Mouse (Mus musculus) embryonic facial prominence, embryonic 11.5 days (tissue): ENCODE results near the gene Hoxb1. TPM values are rescaled to one million over a fixed set of nuclear protein-coding genes. Genes with fewer than 3 reads are reported as not detected.

Experiments used
- ATAC-seq: fragments of 200-750 bp; cut with Nextera tagmentation; replicated peaks from 2 replicates; pipeline ENCODE4 v1.8.0; 2017; ENCODE audit warnings: low read depth; ENCODE audit not compliant: insufficient number of reproducible peaks, low FRiP score, low TSS enrichment
- DNase-seq: peaks from one replicate; pipeline ENCODE4 v3.0.0-alpha.2; 2015; ENCODE audit warnings: low spot score
- H3K27ac ChIP-seq: fragments of 300-500 bp; sonication (generic); replicated peaks from 2 replicates; pipeline ENCODE4 v1.5.1; 2014; ENCODE audit warnings: mild to moderate bottlenecking, low read depth, low read length, control low read depth
- H3K27me3 ChIP-seq: fragments of 300-500 bp; sonication (generic); 2 replicates; pipeline ENCODE4 v1.6.1; 2014; ENCODE audit warnings: mild to moderate bottlenecking, low read length, moderate library complexity, mixed read lengths; ENCODE audit not compliant: control insufficient read depth, insufficient read depth
- H3K36me3 ChIP-seq: fragments of 300-500 bp; sonication (generic); replicated peaks from 2 replicates; pipeline ENCODE4 v1.6.1; 2014; ENCODE audit warnings: low read depth, mild to moderate bottlenecking, low read length, moderate library complexity, mixed read lengths; ENCODE audit not compliant: control insufficient read depth, insufficient read depth
- H3K4me1 ChIP-seq: fragments of 300-500 bp; sonication (generic); 2 replicates; pipeline ENCODE4 v1.6.1; 2014; ENCODE audit warnings: low read length, mixed read lengths; ENCODE audit not compliant: control insufficient read depth, insufficient read depth
- H3K4me2 ChIP-seq: fragments of 300-500 bp; sonication (generic); 2 replicates; pipeline ENCODE4 v1.6.1; 2014; ENCODE audit warnings: low read depth, mild to moderate bottlenecking, control low read depth, low read length, moderate library complexity
- H3K4me3 ChIP-seq: fragments of 300-500 bp; sonication (generic); 2 replicates; pipeline ENCODE4 v1.5.1; 2014; ENCODE audit warnings: low read depth, low read length, control low read depth
- H3K9ac ChIP-seq: fragments of 300-500 bp; sonication (generic); replicated peaks from 2 replicates; pipeline ENCODE4 v1.6.1; 2014; ENCODE audit warnings: mild to moderate bottlenecking, control low read depth, low read length
- H3K9me3 ChIP-seq: fragments of 300-500 bp; sonication (generic); replicated peaks from 2 replicates; pipeline ENCODE4 v1.6.1; 2016; ENCODE audit warnings: mild to moderate bottlenecking, low read length, inconsistent platforms, mixed read lengths; ENCODE audit not compliant: control insufficient read depth
- WGBS: fragments of 180-500 bp; shearing (Covaris S2); extraction: QIAGEN DNeasy Blood & Tissue Kit; methylation state at CpG from one replicate; pipeline ENCODE4 v1.1.7; 2014; 5-methylcytosine and 5-hydroxymethylcytosine counted together
- polyA plus RNA-seq: library from polyadenylated mRNA; unstranded; fragments of >200 nt; fragmentation: Nextera tagmentation; extraction: Ambion mirVana; gene quantifications from 2 replicates; pipeline ENCODE4 v1.2.1, GENCODE M21; 2014

Hoxb1 gene
- polyA plus RNA-seq, 1 experiment from 2014 or later = 0.97 TPM

- Histone ChIP-seq H3K9ac (no peak overlapping the region), H3K27ac (no peak overlapping the region), H3K9me3 (no peaks in the 10 kb centered on the region), H3K36me3 (no peaks in the 10 kb centered on the region), H3K4me3 (no peak overlapping the region), H3K4me2 (no peak overlapping the region), H3K4me1 (no peaks in the 10 kb centered on the region), H3K27me3 (peaks cover 80% of the 10 kb centered on the region)
- DNase-seq = no peak
- ATAC-seq = no peak
- 7% methylated on average over 3 of the region's 3 CpGs for WGBS
These were observed 6.2 kb downstream of the Hoxb1 start for GRCm38 (mm10) chr11:96371726-96372125.

- Histone ChIP-seq H3K4me3 (no peak overlapping the region), H3K9me3 (no peaks in the 10 kb centered on the region), H3K27me3 (peaks cover 74% of the 10 kb centered on the region), H3K4me2 (no peak overlapping the region), H3K27ac (no peak overlapping the region), H3K9ac (no peak overlapping the region), H3K36me3 (no peaks in the 10 kb centered on the region), H3K4me1 (no peaks in the 10 kb centered on the region)
- 10% methylated on average over 3 of the region's 3 CpGs for WGBS
- DNase-seq = no peak
- no peak for ATAC-seq
These were observed 7.0 kb downstream of the Hoxb1 start for GRCm38 (mm10) chr11:96372519-96372918.

- peaks cover 54% of the 10 kb centered on the region for H3K27me3 ChIP-seq
- H3K9me3 ChIP-seq = no peaks in the 10 kb centered on the region
- no peaks in the 10 kb centered on the region for H3K4me1 ChIP-seq
- no peak overlapping the region for H3K9ac ChIP-seq
- no peak overlapping the region for H3K4me2 ChIP-seq
- no peak overlapping the region for H3K4me3 ChIP-seq
- 7% methylated on average over 7 of the region's 7 CpGs for WGBS
- no peaks in the 10 kb centered on the region for H3K36me3 ChIP-seq
- no peak overlapping the region for H3K27ac ChIP-seq
- ATAC-seq = no peak
- no peak for DNase-seq
These were observed 9.3 kb downstream of the Hoxb1 start for GRCm38 (mm10) chr11:96374810-96375209.

- Histone ChIP-seq H3K36me3 (no peaks in the 10 kb centered on the region; the same call in 1 of the 2 replicates), H3K9me3 (no peaks in the 10 kb centered on the region), H3K9ac (no peak overlapping the region), H3K27me3 (no peaks in the 10 kb centered on the region), H3K27ac (no peak overlapping the region), H3K4me1 (no peaks in the 10 kb centered on the region), H3K4me2 (no peak overlapping the region), H3K4me3 (no peak overlapping the region)
- WGBS = 67% methylated on average over 5 of the region's 5 CpGs
- ATAC-seq (no peak), DNase-seq (no peak)
These were observed 17.8 kb downstream of the Hoxb1 start for GRCm38 (mm10) chr11:96383381-96383780.

- Histone ChIP-seq H3K4me3 (no peak overlapping the region), H3K4me1 (no peaks in the 10 kb centered on the region), H3K27me3 (no peaks in the 10 kb centered on the region), H3K9ac (no peak overlapping the region), H3K4me2 (no peak overlapping the region), H3K36me3 (no peaks in the 10 kb centered on the region; the same call in 1 of the 2 replicates), H3K27ac (no peak overlapping the region), H3K9me3 (no peaks in the 10 kb centered on the region)
- no peak for ATAC-seq
- 88% methylated on average over 2 of the region's 2 CpGs for WGBS
- no peak for DNase-seq
These were observed 22.1 kb downstream of the Hoxb1 start for GRCm38 (mm10) chr11:96387635-96388034.

- Histone ChIP-seq H3K9ac (no peak overlapping the region), H3K4me2 (no peak overlapping the region), H3K27ac (no peak overlapping the region), H3K36me3 (no peaks in the 10 kb centered on the region), H3K4me3 (no peak overlapping the region), H3K27me3 (no peaks in the 10 kb centered on the region), H3K9me3 (no peaks in the 10 kb centered on the region), H3K4me1 (no peaks in the 10 kb centered on the region; the same call in 1 of the 2 replicates)
- ATAC-seq (no peak), DNase-seq (peak; percentile 47)
- WGBS = 10% methylated on average over 15 of the region's 15 CpGs
These were observed 31.4 kb downstream of the Hoxb1 start for GRCm38 (mm10) chr11:96396772-96397626.

- Histone ChIP-seq H3K9me3 (no peaks in the 10 kb centered on the region), H3K9ac (no peak overlapping the region), H3K27me3 (no peaks in the 10 kb centered on the region), H3K27ac (no peak overlapping the region), H3K36me3 (no peaks in the 10 kb centered on the region), H3K4me1 (no peaks in the 10 kb centered on the region; the same call in 1 of the 2 replicates), H3K4me3 (no peak overlapping the region), H3K4me2 (no peak overlapping the region)
- ATAC-seq (no peak), DNase-seq (no peak)
- 35% methylated on average over 7 of the region's 7 CpGs for WGBS
These were observed 32.3 kb downstream of the Hoxb1 start for GRCm38 (mm10) chr11:96397806-96398335.

GRCm38 (mm10) chr11:96399923-96400322, 34.4 kb downstream of the Hoxb1 start:
- H3K4me3 ChIP-seq = no peak overlapping the region
- no peaks in the 10 kb centered on the region for H3K27me3 ChIP-seq
- no peaks in the 10 kb centered on the region for H3K9me3 ChIP-seq
- no peak overlapping the region for H3K4me2 ChIP-seq
- no peak overlapping the region for H3K27ac ChIP-seq
- H3K4me1 ChIP-seq = no peaks in the 10 kb centered on the region; the same call in 1 of the 2 replicates
- no peak for DNase-seq
- no peak for ATAC-seq
- H3K36me3 ChIP-seq = no peaks in the 10 kb centered on the region
- 19% methylated on average over 8 of the region's 8 CpGs for WGBS
- no peak overlapping the region for H3K9ac ChIP-seq
